Mouse (Mus musculus): ENCODE measurements around the gene Slc30a9. TPM values are rescaled to one million over a fixed set of nuclear protein-coding genes. Genes with fewer than 3 reads are reported as not detected.

Gene Slc30a9
- polyA plus RNA-seq, 1 experiment from 2014 or later, result 139 TPM

- in situ Hi-C loops (cut with MboI; ENCODE audit: low pct_unique_long_range_greater_than_20kb), result no loop called here
- peak; percentile 53 for TF ChIP-seq CTCF (IDR thresholded peaks at IDR 0.05)
- no peaks in the 10 kb centered on the region for H3K27me3 ChIP-seq
- peak; percentile 48 for ATAC-seq
- ChIA-PET CTCF (interaction anchor here (0.6 to 3.0 kb wide), 9 partner anchors 9 to 264 kb away, joined by 3 to 15 read pairs (median 3); no protein-coding TSS in a partner anchor), POLR2A (interaction anchor here (0.6 to 1.2 kb wide), 2 partner anchors 13 to 405 kb away, joined by 3 read pairs; no protein-coding TSS in a partner anchor)
- DNase-seq (ENCODE audit: low read depth, low spot score), result no peak
These were observed 5.2 kb downstream of the Slc30a9 start for GRCm38 (mm10) chr5:67311811-67312521.

GRCm38 (mm10) chr5:67312522-67312851 is 5.7 kb downstream of the Slc30a9 start:
- ChIA-PET POLR2A (no interaction called here), CTCF (interaction anchor here (1.2 to 3.0 kb wide), 6 partner anchors 9 to 47 kb away, joined by 3 to 15 read pairs (median 6); no protein-coding TSS in a partner anchor)
- peak; percentile 12 for TF ChIP-seq CTCF (IDR thresholded peaks at IDR 0.05)
- ATAC-seq (no peak), DNase-seq (ENCODE audit: low read depth, low spot score) (no peak)
- in situ Hi-C loops (cut with MboI; ENCODE audit: low pct_unique_long_range_greater_than_20kb), result no loop called here
- H3K27me3 ChIP-seq, result no peaks in the 10 kb centered on the region

GRCm38 (mm10) chr5:67321656-67322268 is 15.0 kb downstream of the Slc30a9 start:
- ChIA-PET POLR2A (no interaction called here), CTCF (interaction anchor here (3.6 kb wide), 1 partner anchor 10 kb away, joined by 14 read pairs; no protein-coding TSS in a partner anchor)
- TF ChIP-seq CTCF (IDR thresholded peaks at IDR 0.05), result no peak
- H3K27me3 ChIP-seq, result no peaks in the 10 kb centered on the region
- ATAC-seq, result no peak
- no peak for DNase-seq (ENCODE audit: low read depth, low spot score)
- in situ Hi-C loops (cut with MboI; ENCODE audit: low pct_unique_long_range_greater_than_20kb), result no loop called here

GRCm38 (mm10) chr5:67324032-67324431 is 17.3 kb downstream of the Slc30a9 start:
- in situ Hi-C loops (cut with MboI; ENCODE audit: low pct_unique_long_range_greater_than_20kb), result no loop called here
- ChIA-PET POLR2A (no interaction called here), CTCF (interaction anchor here (1.0 to 2.2 kb wide), 3 partner anchors 10 to 21 kb away, joined by 3 to 15 read pairs (median 7); no protein-coding TSS in a partner anchor)
- H3K27me3 ChIP-seq, result no peaks in the 10 kb centered on the region
- TF ChIP-seq CTCF (IDR thresholded peaks at IDR 0.05), result no peak
- ATAC-seq (no peak), DNase-seq (ENCODE audit: low read depth, low spot score) (no peak)

GRCm38 (mm10) chr5:67340811-67341210 is 34.1 kb downstream of the Slc30a9 start:
- in situ Hi-C loops (cut with MboI; ENCODE audit: low pct_unique_long_range_greater_than_20kb), result no loop called here

GRCm38 (mm10) chr5:67347060-67347459 is 40.3 kb downstream of the Slc30a9 start:
- no peaks in the 10 kb centered on the region for H3K27me3 ChIP-seq

More at GRCm38 (mm10) chr5:67340811-67341210, 34.1 kb downstream of the Slc30a9 start:
- ChIA-PET POLR2A (no interaction called here), CTCF (interaction anchor here (1.6 kb wide), 1 partner anchor 10 kb away, joined by 4 read pairs; no protein-coding TSS in a partner anchor)
- no peak for TF ChIP-seq CTCF (IDR thresholded peaks at IDR 0.05)
- no peak for DNase-seq (ENCODE audit: low read depth, low spot score)
- ATAC-seq, result no peak
- no peaks in the 10 kb centered on the region for H3K27me3 ChIP-seq

GRCm38 (mm10) chr5:67348949-67349348 is 42.2 kb downstream of the Slc30a9 start:
- DNase-seq (ENCODE audit: low read depth, low spot score), result peak; percentile 42
- H3K27me3 ChIP-seq, result no peaks in the 10 kb centered on the region
- no peak for TF ChIP-seq CTCF (IDR thresholded peaks at IDR 0.05)
- ATAC-seq, result peak; percentile 92
- CTCF ChIA-PET, result interaction anchor here (0.6 to 1.9 kb wide), 2 partner anchors 10 to 22 kb away, joined by 3 to 4 read pairs; no protein-coding TSS in a partner anchor
- POLR2A ChIA-PET, result interaction anchor here (0.5 to 1.5 kb wide), 2 partner anchors 24 to 1862 kb away, joined by 5 to 6 read pairs; no protein-coding TSS in a partner anchor
- in situ Hi-C loops (cut with MboI; ENCODE audit: low pct_unique_long_range_greater_than_20kb), result no loop called here

More at GRCm38 (mm10) chr5:67347060-67347459, 40.3 kb downstream of the Slc30a9 start:
- ChIA-PET CTCF (interaction anchor here (0.8 to 3.2 kb wide), 4 partner anchors 10 to 28 kb away, joined by 3 to 17 read pairs (median 4); no protein-coding TSS in a partner anchor), POLR2A (no interaction called here)
- DNase-seq (ENCODE audit: low read depth, low spot score), result no peak
- TF ChIP-seq CTCF (IDR thresholded peaks at IDR 0.05), result no peak
- no peak for ATAC-seq
- in situ Hi-C loops (cut with MboI; ENCODE audit: low pct_unique_long_range_greater_than_20kb), result no loop called here

GRCm38 (mm10) chr5:67362316-67362715 is 55.6 kb downstream of the Slc30a9 start:
- peaks cover 11% of the 10 kb centered on the region for H3K27me3 ChIP-seq
- no peak for ATAC-seq
- ChIA-PET POLR2A (no interaction called here), CTCF (no interaction called here)
- DNase-seq (ENCODE audit: low read depth, low spot score), result no peak
- in situ Hi-C loops (cut with MboI; ENCODE audit: low pct_unique_long_range_greater_than_20kb), result no loop called here
- no peak for TF ChIP-seq CTCF (IDR thresholded peaks at IDR 0.05)

GRCm38 (mm10) chr5:67362931-67363330 is 56.2 kb downstream of the Slc30a9 start:
- no peak for TF ChIP-seq CTCF (IDR thresholded peaks at IDR 0.05)
- ATAC-seq, result no peak
- in situ Hi-C loops (cut with MboI; ENCODE audit: low pct_unique_long_range_greater_than_20kb), result no loop called here
- CTCF ChIA-PET, result no interaction called here
- DNase-seq (ENCODE audit: low read depth, low spot score), result no peak
- peaks cover 11% of the 10 kb centered on the region for H3K27me3 ChIP-seq
- POLR2A ChIA-PET, result no interaction called here

- DNase-seq (ENCODE audit: low read depth, low spot score) (no peak), ATAC-seq (no peak)
- in situ Hi-C loops (cut with MboI; ENCODE audit: low pct_unique_long_range_greater_than_20kb), result no loop called here
- ChIA-PET CTCF (interaction anchor here (1.2 kb wide), 1 partner anchor 19 kb away, joined by 3 read pairs; no protein-coding TSS in a partner anchor), POLR2A (interaction anchor here (0.6 kb wide), 1 partner anchor 34 kb away, joined by 3 read pairs; no protein-coding TSS in a partner anchor)
- H3K27me3 ChIP-seq, result peaks cover 6% of the 10 kb centered on the region
- no peak for TF ChIP-seq CTCF (IDR thresholded peaks at IDR 0.05)
These were observed 70.4 kb downstream of the Slc30a9 start for GRCm38 (mm10) chr5:67377044-67377621.

Data from Patski (cell line).